Mouse (Mus musculus): ENCODE data around the gene Rad51c. TPM values are rescaled to one million over a fixed set of nuclear protein-coding genes. Genes with fewer than 3 reads are reported as not detected.
"Not testable (repeated sequence)": the region's sequence is repeated elsewhere in the genome, so short reads cannot be mapped to it uniquely, and the experiment has no call there.

Rad51c gene
- total RNA-seq, 2 experiments from 2014 or later, result 3.2 to 6.1 TPM

DNA sequence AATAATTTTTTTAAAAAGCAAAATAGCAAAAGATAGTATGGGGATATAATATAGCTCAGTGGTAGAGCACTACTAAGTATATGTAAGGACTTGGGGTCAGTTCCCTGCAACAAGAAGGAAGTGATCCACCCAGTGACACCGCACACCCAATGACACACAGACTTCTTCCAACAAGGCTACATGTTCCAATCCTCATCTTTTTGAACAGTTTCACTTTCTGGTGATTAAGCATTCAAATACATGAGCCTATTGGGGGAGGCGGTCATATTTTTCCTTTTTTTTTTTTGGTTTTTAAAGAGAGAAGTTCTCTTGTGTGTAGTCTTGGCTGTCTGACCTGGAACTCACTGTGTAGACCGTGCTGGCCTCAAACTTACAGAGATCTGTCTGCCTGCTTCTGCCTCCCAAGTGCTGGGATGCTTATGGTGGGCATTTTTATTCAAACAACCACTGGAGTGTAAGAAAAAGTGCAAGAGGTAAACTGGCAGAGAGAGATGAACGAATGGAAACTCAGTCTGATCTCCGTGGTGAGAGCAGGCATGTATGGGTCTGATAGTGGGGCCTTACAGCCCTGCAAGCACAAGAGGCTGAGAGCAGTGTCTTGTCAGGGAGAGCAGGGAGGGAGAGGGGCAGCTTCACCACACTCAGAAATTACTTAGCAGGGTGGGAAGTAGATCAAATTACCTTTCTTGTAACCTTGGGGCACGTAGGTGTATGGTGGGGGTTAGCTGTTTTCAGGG, 28.3 kb upstream of the Rad51c start:
- no peak for DNase-seq (ENCODE audit: low spot score in 2 of 2)

DNA sequence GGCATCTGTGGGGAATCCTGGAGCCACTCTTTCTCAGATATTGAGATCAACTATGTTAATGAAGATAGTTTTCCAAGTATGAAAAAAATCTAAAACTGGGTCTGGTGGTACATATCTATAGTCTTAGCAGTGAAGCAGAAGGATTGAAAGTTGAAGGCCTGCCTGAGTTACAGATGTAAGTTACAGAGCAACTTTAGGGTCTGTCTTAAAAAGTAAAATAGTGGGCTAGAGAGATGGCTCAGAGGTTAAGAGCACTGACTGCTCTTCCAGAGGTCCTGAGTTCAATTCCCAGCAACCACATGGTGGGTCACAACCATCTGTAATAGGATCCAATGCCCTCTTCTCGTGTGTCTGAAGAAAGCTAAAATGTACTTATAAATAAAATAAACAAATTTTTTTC, 27.7 kb upstream of the Rad51c start:
- DNase-seq (ENCODE audit: low spot score in 2 of 2), result no peak

DNA sequence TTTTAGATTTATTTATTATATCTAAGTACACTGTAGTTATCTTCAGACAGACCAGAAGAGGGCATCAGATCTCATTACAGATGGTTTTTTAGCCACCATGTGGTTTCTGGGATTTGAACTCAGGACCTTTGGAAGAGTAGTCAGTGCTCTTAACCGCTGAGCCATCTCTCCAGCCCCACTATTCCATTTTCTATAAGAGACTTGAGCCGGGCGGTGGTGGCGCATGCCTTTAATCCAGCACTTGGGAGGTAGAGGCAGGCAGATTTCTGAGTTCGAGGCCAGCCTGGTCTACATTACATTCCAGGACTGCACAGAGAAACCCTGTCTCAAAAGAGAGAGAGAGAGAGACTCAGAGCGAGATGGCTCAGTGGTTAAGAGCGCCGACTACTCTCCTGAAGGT, 27.1 kb upstream of the Rad51c start:
- DNase-seq (ENCODE audit: low spot score in 2 of 2), result not testable (repeated sequence)

DNA sequence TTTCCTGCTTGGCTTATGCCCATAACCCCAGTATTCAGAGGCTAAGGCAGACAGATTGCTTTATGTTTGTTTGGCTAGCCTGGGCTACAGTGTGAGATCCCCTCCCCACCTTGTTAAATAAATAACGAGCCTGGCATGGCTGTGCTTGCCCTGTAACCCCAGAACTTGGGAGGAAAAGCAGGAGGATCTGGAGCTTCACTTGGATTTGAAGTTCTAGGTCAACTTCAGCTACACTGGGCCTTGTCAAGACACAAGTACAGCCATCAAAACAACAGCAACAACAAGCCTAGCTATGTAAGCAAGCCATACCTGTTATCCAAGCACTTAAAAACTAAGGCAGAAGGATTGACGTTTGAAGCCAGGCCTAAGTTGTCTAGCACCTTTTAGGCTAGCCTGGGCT, 25.6 kb upstream of the Rad51c start:
- no peak for DNase-seq (ENCODE audit: low spot score in 2 of 2)

DNA sequence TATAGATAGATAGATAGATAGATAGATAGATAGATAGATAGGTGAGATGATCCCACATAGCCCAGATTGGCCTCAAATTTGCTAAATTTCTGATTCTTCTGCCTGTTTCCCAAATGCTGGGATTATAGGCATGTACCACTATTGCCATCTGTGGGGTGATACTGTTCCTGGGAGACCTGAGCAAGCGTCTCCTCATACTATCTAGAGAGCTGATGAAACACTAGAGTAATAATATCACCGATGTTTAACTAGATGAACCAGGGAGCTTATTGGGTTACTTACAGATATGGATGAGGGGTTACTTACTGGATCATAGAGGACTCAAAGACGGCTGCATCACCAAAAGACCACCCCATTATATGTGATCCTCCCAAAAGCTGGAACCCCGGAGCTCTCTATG, 24.6 kb upstream of the Rad51c start:
- DNase-seq (ENCODE audit: low spot score in 2 of 2), result no peak

DNA sequence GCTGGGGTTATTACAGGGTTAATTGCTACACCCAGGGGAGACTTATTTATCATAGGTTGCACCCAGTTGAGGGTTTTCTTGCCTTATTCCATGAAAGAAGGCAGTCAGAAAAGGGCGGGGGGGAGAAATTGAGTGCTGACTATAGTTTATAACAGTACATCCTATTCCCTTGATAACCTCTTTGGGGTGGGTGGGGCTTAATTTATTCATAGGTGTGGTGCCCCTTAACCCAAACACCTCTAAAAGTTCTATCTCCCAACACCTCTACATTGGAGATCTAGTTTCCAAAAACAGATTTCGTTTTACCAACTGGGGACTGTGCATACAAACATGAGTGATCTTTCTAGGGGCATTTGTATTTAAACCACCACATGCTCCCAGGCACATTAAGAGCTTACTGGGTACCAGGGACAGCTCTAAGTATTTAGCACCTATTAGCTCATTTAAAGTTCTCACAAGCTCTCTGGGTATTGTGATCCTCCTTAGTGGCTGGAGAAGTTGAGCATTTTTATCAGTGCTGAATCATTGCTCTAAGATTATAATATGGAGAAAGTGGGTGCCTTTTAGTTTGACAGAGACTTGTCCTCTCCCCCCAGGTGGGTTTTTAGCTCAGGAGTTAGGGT, 23.4 kb upstream of the Rad51c start:
- no peak for DNase-seq (ENCODE audit: low spot score in 2 of 2)

DNA sequence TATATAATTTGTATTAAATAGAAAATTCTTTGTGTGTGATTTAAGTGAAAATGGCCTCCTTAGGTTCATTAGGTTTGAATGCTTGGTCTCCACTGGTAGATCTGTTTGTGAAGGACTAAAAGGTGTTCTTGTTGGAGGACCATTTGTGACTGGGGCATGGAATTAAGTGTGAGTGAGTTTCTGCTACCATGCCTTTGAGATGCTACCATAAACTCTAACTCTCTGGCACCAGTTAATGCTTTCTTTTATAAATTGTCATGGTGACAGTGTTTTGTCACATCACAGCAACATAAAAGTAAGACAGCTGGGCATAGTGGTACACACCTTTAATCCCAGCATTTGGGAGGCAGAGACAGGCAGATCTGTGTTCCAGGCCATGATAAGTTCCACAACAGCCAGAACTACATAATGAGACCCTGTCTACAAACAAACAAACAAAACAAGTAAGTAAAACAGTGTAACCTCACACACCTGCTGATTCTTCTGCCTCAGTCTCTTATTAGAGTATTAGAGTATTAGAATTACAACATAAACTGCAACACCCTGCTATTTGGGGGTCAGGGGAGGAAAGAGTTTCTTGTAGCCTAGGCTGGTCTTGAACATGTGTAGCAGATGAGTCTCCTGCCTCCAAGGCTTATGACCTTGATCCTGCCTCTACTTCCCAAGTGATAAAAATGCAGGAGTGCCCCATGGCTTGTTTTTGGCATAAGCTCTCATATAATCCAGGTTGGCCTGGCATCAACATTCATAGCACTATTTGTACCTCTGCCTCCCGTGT, 22.7 kb upstream of the Rad51c start:
- DNase-seq (ENCODE audit: low spot score in 2 of 2), result no peak

DNA sequence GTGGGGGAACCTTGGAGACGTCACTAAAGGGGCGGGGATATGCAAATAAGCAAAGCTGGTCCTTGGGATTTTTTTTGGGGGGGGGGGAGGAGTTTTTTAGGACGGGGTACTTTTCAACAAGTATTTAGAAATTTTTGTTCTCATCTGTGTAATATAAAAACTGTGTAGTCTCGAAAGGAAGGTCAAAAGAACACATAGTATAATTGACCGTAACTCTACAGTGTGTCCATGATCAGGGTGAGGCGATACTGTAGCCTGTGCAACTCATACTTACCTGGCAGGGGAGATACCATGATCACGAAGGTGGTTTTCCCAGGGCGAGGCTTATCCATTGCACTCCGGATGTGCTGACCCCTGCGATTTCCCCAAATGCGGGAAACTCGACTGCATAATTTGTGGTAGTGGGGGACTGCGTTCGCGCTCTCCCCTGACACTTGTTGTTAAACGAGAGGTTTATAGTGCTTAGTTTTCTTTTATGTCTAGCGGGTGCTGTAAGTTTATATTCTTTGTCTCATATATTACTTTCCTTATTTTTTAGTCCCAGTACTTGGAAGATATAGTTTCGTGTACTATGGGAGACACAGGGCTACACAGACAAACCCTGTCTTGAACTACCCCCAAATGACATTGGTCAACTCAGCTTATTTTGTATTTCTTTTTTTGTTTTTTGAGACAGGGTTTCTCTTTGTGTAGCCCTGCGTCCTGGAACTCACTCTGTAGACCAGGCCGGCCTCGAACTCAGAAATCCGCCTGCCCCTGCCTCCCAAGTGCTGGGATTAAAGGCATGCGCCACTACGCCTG, 21.9 kb upstream of the Rad51c start:
- peak; percentile 20 to 59 for DNase-seq (ENCODE audit: low spot score in 2 of 2)

DNA sequence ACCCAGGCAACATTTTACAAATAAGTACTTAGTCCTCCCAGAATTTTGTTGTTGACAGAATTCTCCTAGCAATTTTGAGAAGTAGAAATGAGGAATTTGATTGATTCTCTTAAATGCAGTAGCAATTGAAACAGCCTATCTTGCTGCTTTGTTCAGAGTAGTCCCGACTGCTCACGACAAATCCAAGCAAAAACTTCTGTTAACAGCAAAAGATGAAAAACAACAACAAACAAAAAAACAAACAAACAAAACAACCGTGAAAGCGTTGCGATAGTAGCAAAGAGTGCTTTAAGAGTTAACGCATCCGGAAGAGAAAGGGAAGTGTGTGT, 21.3 kb upstream of the Rad51c start:
- no peak for DNase-seq (ENCODE audit: low spot score in 2 of 2)

DNA sequence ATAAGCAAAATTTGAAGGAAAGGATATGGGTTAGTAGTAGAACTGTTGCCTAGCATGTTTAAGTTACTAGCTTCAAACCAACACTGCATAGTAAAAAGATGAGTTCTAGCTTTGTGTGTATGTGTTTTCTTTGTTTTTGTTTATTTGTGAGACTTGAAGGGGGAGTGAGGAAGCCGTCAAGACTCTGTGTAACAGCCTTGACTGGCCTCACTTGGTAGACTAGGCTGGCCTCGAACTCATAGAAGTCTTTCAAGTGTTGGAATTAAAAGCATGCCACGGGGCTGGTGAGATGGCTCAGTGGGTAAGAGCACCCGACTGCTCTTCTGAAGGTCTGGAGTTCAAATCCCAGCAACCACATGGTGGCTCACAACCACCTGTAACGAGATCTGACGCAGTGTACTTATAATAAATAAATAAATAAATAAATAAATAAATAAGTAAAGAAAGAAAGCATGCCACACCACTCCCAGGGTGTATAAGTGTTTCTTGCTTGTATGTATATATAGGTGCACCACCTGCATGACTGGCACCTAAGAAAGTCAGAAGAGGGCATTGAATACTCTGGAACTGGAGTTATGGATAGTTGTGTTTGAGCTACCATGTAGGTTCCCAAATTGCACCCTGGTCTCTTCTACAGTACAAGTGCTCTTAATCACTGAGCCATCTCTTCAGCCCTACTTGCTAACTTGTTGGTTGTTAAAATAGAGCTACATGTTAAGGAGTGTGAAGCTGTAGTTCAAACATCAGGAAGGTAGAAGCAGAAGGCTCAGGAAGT, 19.0 kb upstream of the Rad51c start:
- DNase-seq (ENCODE audit: low spot score in 2 of 2), result no peak

DNA sequence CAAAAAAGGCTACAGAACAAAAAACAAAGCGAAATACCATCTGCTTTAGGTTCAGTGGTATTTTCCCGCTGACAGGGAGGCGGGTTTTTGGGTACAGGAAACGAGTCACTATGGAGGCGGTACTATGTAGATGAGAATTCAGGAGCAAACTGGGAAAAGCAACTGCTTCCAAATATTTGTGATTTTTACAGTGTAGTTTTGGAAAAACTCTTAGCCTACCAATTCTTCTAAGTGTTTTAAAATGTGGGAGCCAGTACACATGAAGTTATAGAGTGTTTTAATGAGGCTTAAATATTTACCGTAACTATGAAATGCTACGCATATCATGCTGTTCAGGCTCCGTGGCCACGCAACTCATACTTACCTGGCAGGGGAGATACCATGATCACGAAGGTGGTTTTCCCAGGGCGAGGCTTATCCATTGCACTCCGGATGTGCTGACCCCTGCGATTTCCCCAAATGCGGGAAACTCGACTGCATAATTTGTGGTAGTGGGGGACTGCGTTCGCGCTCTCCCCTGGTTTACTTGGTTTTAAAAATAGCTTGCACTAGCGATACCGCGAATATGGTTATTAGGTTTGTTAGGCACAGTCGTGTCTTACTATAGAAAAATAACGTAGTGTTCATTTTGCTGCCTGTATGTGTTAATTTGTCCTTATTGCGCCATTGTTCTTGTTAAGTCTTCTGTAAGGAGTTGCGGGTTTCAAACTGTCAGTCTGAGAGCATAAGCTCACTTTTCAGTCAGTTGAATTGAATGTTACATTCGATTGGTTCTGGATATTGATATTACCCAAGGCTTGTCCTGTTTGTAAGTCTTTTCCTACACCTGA, 18.0 kb upstream of the Rad51c start:
- peak; percentile 43 to 60 for DNase-seq (ENCODE audit: low spot score in 2 of 2)

DNA sequence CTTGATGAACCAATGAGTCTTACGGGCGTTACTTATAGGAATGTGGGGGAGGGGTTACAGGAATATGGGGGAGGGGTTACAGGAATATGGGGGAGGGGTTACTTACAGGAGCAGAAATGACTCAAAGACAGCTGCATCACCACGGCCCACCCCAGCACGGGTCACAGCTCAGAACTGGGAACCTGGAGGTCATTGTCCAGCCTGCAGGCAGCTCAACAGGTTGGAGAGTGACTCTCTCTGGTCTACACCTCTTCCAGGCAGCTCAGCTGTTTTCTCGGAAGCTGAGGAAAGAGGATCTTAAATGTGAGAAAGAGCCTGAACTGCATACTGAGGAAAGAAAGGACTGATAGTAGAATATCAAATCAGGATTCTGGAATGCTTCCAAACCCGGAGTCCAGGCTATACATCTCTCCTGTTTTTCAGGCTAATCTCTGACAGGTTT, 17.0 kb upstream of the Rad51c start:
- no peak for DNase-seq (ENCODE audit: low spot score in 2 of 2)

DNA sequence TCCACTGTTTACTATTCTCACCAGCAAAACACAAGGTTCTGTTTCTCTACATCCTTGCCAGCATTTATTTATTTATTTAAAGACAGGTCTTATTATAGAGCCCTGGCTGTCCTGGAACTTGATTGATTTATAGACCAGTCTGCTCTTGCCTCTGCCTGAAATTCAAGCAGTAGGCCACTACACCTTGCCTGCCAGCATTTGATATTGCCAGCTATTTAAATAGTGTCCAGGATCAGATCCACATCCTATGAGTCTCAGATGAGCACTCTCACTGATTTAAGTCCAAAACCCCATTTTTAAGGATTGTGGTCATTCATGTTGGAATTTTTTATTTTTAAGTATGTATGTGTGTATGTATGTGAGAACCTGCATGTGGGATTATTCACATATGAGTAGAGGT, 16.1 kb upstream of the Rad51c start:
- DNase-seq (ENCODE audit: low spot score in 2 of 2), result no peak

DNA sequence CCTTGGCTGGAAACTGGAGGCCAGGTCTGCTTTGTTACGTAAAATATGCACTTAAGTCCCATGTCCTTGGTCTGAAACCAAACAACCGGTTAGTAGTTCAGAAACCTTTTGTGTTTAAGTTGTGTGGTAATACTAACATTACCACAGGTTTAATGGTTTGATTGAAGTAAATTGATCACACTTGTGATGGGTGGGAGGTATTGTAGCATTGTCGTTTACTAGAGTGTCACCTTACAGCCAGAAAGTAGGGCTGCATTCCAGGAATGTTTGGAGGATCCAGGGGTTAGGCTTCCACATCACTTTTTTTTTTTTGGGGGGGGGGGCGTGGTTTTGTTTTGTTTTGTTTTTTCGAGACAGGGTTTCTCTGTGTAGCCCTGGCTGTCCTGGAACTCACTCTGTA, 11.4 kb upstream of the Rad51c start:
- DNase-seq (ENCODE audit: low spot score in 2 of 2), result no peak

DNA sequence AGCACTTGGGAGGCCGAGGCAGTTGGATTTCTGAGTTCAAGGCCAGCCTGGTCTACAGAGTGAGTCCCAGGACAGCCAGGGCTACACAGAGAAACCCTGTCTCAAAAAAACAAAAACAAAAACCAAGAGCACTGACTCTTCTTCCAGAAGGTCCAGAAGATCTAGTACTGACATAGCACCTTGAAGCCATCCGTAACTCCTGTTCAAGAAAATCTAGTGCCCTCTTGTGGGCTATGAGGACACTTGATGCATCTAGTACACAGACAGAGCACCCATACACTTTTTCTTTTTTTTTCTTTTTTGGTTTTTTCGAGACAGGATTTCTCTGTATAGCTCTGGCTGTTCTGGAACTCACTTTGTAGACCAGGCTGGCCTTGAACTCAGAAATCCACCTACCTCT, 8.7 kb upstream of the Rad51c start:
- not testable (repeated sequence) for DNase-seq (ENCODE audit: low spot score in 2 of 2)

DNA sequence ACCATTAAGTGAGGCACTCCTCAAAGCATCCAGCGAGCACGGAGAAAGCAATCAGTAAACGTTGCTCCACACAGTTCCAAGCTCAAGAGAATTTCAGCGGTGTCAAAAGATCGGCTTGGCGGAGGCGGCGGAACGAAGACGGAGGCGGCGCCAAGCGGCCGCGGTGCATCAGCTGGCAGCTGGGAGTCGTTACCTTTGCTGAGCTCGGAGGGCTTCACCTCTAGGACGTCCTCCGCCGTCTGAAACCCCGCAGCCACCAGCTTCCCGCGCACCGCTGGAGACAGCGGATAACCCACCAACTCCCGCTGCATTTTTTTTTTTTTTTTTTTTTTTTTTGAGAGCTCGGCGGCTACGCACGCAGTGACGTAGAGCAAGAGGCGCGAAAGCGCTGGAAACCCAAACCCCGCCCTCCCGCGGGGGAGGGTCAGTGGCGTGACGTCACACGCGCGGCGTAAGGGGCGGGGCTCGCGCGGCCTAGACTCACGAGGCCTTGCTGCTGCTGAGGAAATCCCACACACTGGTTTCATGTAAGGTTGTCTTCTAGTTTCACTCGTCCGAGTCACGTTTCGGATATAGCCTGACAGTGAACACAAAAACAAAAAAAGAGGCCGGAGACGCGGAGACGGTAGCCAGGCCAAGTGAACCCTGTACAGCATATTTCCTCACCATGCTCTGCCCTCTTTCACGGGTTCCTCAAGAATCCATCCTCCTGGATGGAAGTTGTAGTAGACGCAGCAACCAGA, 472 bp downstream of the Rad51c start:
- DNase-seq (ENCODE audit: low spot score in 2 of 2), result peak; percentile 92 to 97

DNA sequence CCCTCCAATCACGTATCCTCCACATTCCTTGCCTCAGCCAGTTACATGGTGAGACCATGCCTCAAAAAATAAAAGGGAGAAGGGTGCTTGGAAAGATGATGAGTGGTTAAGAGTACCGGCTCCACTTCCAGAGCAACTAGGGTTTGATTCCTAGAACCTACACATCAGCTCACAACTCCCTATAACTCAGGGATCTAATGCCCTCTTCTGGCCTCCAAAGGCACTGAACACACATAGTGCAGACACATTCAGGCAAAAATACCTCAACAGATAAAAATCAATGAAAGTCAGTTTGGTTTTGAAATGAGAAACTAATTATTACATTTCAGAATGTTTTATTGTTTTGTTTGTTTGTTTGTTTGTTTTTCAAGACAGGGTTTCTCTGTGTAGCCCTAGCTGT, 6.4 kb downstream of the Rad51c start:
- DNase-seq (ENCODE audit: low spot score in 2 of 2), result no peak

DNA sequence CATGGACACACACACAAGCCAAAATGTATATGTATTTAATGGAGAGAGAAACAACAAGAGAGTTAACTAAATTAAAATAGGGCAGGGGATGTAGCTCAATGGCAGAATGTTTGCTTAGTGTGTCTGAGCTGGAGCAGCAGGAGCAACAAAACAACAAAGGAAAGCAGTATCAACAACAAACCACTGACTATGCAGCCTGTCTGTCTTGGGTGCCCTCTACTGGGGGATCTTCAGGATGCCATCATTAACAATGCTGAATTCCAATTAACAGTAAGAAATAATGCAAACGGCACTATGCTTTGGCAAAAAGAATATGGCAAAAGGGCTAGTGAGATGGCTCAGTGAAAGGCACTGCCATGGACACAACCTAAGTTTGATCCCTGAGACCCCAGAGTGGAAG, 10.9 kb downstream of the Rad51c start:
- peak in 1 of 2 experiments; percentile 7 for DNase-seq (ENCODE audit: low spot score in 2 of 2)

DNA sequence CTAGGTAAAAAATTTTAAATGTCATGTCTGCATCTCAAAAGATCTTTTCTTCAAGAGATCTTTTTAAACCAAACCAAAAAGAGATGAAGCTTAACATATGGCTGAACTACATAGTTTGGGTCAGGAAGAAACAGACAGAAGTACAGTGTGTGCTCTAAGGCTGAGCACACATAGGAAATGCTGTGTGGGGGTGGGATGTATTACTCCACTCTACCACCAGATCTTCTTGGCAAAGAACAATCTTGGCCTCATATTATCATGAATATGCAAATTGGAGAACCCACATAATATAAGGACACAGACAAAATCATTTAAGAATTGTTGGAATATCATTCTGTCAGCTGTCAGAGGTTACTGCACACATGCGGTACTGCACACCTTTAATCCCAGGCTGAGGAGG, 19.1 kb downstream of the Rad51c start:
- no peak for DNase-seq (ENCODE audit: low spot score in 2 of 2)

All from adrenal gland, postnatal 4 days (tissue).